Mouse (Mus musculus): ENCODE data around the gene Kctd7. TPM values are rescaled to one million over a fixed set of nuclear protein-coding genes. Genes with fewer than 3 reads are reported as not detected.

Gene Kctd7
- polyA plus RNA-seq, 1 experiment from 2014 or later = 5.1 TPM

GRCm38 (mm10) chr5:130142041-130142440, 2.6 kb upstream of the Kctd7 start:
- ChIA-PET CTCF (interaction anchor here (0.9 to 2.0 kb wide), 4 partner anchors 9 to 104 kb away, joined by 3 to 9 read pairs (median 4); no protein-coding TSS in a partner anchor), POLR2A (no interaction called here)
- DNase-seq (ENCODE audit: low read depth, low spot score) (no peak), ATAC-seq (no peak)
- in situ Hi-C loops (cut with MboI; ENCODE audit: low pct_unique_long_range_greater_than_20kb) = no loop called here
- TF ChIP-seq CTCF (IDR thresholded peaks at IDR 0.05) = no peak
- H3K27me3 ChIP-seq = no peaks in the 10 kb centered on the region

GRCm38 (mm10) chr5:130143101-130143500, 1.6 kb upstream of the Kctd7 start:
- in situ Hi-C loops (cut with MboI; ENCODE audit: low pct_unique_long_range_greater_than_20kb) = no loop called here
- DNase-seq (ENCODE audit: low read depth, low spot score) (no peak), ATAC-seq (no peak)
- TF ChIP-seq CTCF (IDR thresholded peaks at IDR 0.05) = no peak
- ChIA-PET CTCF (interaction anchor here (1.2 to 2.0 kb wide), 3 partner anchors 14 to 105 kb away, joined by 3 to 9 read pairs (median 5); no protein-coding TSS in a partner anchor), POLR2A (no interaction called here)
- H3K27me3 ChIP-seq = no peaks in the 10 kb centered on the region

GRCm38 (mm10) chr5:130143977-130144333, 706 bp upstream of the Kctd7 start:
- POLR2A ChIA-PET = no interaction called here
- no peak for TF ChIP-seq CTCF (IDR thresholded peaks at IDR 0.05)
- DNase-seq (ENCODE audit: low read depth, low spot score) (no peak), ATAC-seq (no peak)
- in situ Hi-C loops (cut with MboI; ENCODE audit: low pct_unique_long_range_greater_than_20kb) = no loop called here
- CTCF ChIA-PET = interaction anchor here (1.6 to 2.0 kb wide), 2 partner anchors 78 to 106 kb away, joined by 3 to 9 read pairs; no protein-coding TSS in a partner anchor
- H3K27me3 ChIP-seq = no peaks in the 10 kb centered on the region

- CTCF ChIA-PET = interaction anchor here (1.0 to 1.4 kb wide), 2 partner anchors 17 to 20 kb away, joined by 3 to 6 read pairs; no protein-coding TSS in a partner anchor
- in situ Hi-C loops (cut with MboI; ENCODE audit: low pct_unique_long_range_greater_than_20kb) = no loop called here
- H3K27me3 ChIP-seq = no peaks in the 10 kb centered on the region
- TF ChIP-seq CTCF (IDR thresholded peaks at IDR 0.05) = no peak
- ATAC-seq (no peak), DNase-seq (ENCODE audit: low read depth, low spot score) (no peak)
- POLR2A ChIA-PET = interaction anchor here (0.6 kb wide), 1 partner anchor 22 kb away, joined by 4 read pairs; no protein-coding TSS in a partner anchor
These were observed 1.3 kb downstream of the Kctd7 start for GRCm38 (mm10) chr5:130145961-130146360.

- ChIA-PET CTCF (interaction anchor here (0.9 to 4.6 kb wide), 5 partner anchors 9 to 51 kb away, joined by 3 to 33 read pairs (median 3); no protein-coding TSS in a partner anchor), POLR2A (interaction anchor here (1.4 kb wide), 1 partner anchor 21 kb away, joined by 3 read pairs; no protein-coding TSS in a partner anchor)
- H3K27me3 ChIP-seq = no peaks in the 10 kb centered on the region
- TF ChIP-seq CTCF (IDR thresholded peaks at IDR 0.05) = no peak
- DNase-seq (ENCODE audit: low read depth, low spot score) (no peak), ATAC-seq (no peak)
- in situ Hi-C loops (cut with MboI; ENCODE audit: low pct_unique_long_range_greater_than_20kb) = no loop called here
These were observed 5.2 kb downstream of the Kctd7 start for GRCm38 (mm10) chr5:130149726-130150310.

DNA sequence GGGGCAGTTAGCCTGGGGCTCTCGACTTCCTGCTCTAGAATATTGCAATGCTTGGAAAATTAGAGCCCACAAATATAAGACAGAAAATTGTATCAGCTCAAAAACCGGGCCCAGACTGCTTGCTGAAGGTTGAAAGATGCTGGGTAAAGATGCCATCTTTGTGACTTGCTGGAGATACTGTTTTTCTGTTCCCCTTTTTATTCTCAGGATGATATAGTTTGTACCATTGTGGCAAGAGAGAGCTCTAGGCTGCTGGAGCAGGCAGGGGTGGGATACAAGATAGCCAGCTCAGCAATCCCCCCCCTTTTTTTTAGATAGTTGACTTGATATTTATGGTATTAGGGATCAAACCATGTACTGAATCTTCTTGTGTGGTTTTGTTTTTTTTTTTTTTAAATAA, 9.6 kb downstream of the Kctd7 start:
- ATAC-seq (no peak), DNase-seq (ENCODE audit: low read depth, low spot score) (no peak)
- no peak for TF ChIP-seq CTCF (IDR thresholded peaks at IDR 0.05)
- POLR2A ChIA-PET = no interaction called here
- CTCF ChIA-PET = interaction anchor here (1.0 to 4.6 kb wide), 3 partner anchors 9 to 15 kb away, joined by 3 to 33 read pairs (median 3); no protein-coding TSS in a partner anchor
- H3K27me3 ChIP-seq = no peaks in the 10 kb centered on the region
- in situ Hi-C loops (cut with MboI; ENCODE audit: low pct_unique_long_range_greater_than_20kb) = no loop called here

DNA sequence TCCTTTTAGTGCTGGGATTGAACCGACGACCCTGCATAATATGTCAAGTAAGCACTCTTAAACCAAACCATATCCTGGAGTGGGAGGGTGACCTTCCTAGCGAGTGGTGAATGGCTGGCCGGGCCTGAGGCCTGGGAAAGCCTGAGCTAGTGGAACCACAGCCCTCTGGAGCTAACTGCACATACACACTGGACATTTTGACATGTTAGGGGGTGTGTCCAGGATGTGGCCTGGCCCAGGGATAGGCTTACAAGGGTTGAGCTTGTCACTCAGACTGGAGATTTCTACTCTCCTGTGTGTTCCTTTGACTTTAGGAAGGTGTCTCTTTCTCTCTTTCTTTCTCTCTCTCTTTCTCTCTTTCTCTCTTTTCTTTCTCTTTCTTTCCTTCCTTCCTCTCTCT, 13.9 kb downstream of the Kctd7 start:
- ChIA-PET CTCF (interaction anchor here (0.9 kb wide), 1 partner anchor 9 kb away, joined by 3 read pairs; no protein-coding TSS in a partner anchor), POLR2A (interaction anchor here (0.6 kb wide), 1 partner anchor 11 kb away, joined by 3 read pairs; no protein-coding TSS in a partner anchor)
- H3K27me3 ChIP-seq = no peaks in the 10 kb centered on the region
- DNase-seq (ENCODE audit: low read depth, low spot score) (no peak), ATAC-seq (no peak)
- no peak for TF ChIP-seq CTCF (IDR thresholded peaks at IDR 0.05)
- in situ Hi-C loops (cut with MboI; ENCODE audit: low pct_unique_long_range_greater_than_20kb) = no loop called here

GRCm38 (mm10) chr5:130159761-130160201, 15.1 kb downstream of the Kctd7 start:
- in situ Hi-C loops (cut with MboI; ENCODE audit: low pct_unique_long_range_greater_than_20kb) = no loop called here
- DNase-seq (ENCODE audit: low read depth, low spot score) (no peak), ATAC-seq (no peak)
- POLR2A ChIA-PET = no interaction called here
- CTCF ChIA-PET = interaction anchor here (0.8 kb wide), 1 partner anchor 9 kb away, joined by 3 read pairs; no protein-coding TSS in a partner anchor
- no peaks in the 10 kb centered on the region for H3K27me3 ChIP-seq
- TF ChIP-seq CTCF (IDR thresholded peaks at IDR 0.05) = no peak

DNA sequence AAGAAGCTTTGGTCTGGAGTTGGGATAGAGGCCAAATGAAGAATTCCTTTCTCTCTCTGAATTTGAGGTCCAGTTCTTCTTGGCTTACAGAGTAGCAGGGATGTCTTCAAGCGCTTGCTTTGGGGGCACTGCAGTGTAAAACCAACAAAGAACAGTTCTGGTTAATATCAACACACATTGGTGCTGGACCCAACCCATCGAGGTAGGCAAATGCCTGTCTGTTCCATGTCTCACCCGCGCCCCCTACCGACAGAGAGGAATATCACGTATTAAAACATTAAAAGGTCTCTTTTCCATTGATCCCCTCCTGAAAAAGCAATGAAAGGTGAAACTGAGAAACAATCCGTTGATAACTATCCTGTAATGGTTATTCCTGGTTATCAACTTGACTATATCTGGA, 19.0 kb downstream of the Kctd7 start:
- ATAC-seq (no peak), DNase-seq (ENCODE audit: low read depth, low spot score) (no peak)
- TF ChIP-seq CTCF (IDR thresholded peaks at IDR 0.05) = peak; percentile 88
- H3K27me3 ChIP-seq = no peaks in the 10 kb centered on the region
- ChIA-PET POLR2A (no interaction called here), CTCF (interaction anchor here (0.8 to 3.9 kb wide), 9 partner anchors 9 to 126 kb away, joined by 3 to 33 read pairs (median 5); partner anchors contain the start of gene Kctd7)
- in situ Hi-C loops (cut with MboI; ENCODE audit: low pct_unique_long_range_greater_than_20kb) = no loop called here

DNA sequence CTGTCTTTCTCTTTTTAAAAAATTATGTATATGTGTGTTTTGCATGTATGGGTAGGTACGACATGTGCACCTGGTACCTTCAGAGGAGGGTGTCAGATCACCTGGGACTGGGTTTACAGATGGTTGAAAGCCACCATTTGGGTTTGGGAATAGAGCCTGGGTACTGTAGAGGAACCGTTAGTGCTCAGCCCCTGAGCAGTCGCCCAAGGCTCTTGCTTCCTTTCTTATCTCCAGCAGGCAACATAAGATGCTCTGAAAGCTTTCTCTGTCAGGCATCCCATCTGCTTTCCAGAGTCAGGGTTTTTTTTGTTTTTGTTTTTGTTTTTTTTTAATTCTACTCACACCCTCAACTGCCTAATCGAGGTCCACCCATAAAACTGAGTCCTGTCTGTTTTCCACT, 20.6 kb downstream of the Kctd7 start:
- ATAC-seq = no peak
- DNase-seq (ENCODE audit: low read depth, low spot score) = no peak
- no peak for TF ChIP-seq CTCF (IDR thresholded peaks at IDR 0.05)
- ChIA-PET CTCF (interaction anchor here (3.9 kb wide), 1 partner anchor 13 kb away, joined by 33 read pairs; no protein-coding TSS in a partner anchor), POLR2A (no interaction called here)
- in situ Hi-C loops (cut with MboI; ENCODE audit: low pct_unique_long_range_greater_than_20kb) = no loop called here
- no peaks in the 10 kb centered on the region for H3K27me3 ChIP-seq

GRCm38 (mm10) chr5:130169109-130169508, 24.4 kb downstream of the Kctd7 start:
- no peak for TF ChIP-seq CTCF (IDR thresholded peaks at IDR 0.05)
- H3K27me3 ChIP-seq = no peaks in the 10 kb centered on the region
- in situ Hi-C loops (cut with MboI; ENCODE audit: low pct_unique_long_range_greater_than_20kb) = no loop called here
- CTCF ChIA-PET = interaction anchor here (1.8 kb wide), 1 partner anchor 52 kb away, joined by 5 read pairs; no protein-coding TSS in a partner anchor
- peak; percentile 61 for ATAC-seq
- POLR2A ChIA-PET = interaction anchor here (0.6 to 1.5 kb wide), 3 partner anchors 10 to 15 kb away, joined by 3 read pairs; no protein-coding TSS in a partner anchor
- DNase-seq (ENCODE audit: low read depth, low spot score) = peak; percentile 39
